Mouse (Mus musculus) left cerebral cortex, postnatal 4 days (tissue): ENCODE measurements around the gene Rfc2. TPM values are rescaled to one million over a fixed set of nuclear protein-coding genes. Genes with fewer than 3 reads are reported as not detected.
"Not testable (repeated sequence)": the region's sequence is repeated elsewhere in the genome, so short reads cannot be mapped to it uniquely, and the experiment has no call there.

Experiments used
- DNase-seq: peaks from one replicate; pipeline ENCODE4 v3.0.0-alpha.2; 2022
- intact Hi-C: fragments of 180-260 bp; cut with DNase I; formaldehyde crosslinking; loops from one replicate; pipeline ENCODE4 v1.15.1; 2025
- microRNA-seq: library from miRNA; unstranded; fragments of <30 nt; microRNA quantifications from one replicate; pipeline ENCODE4 v1.2.0, GENCODE M21; 2022
- total RNA-seq, 2 experiments: library from RNA; stranded (reverse); gene quantifications; 2 replicates each; pipeline ENCODE4 v1.2.3; 2021

Rfc2 gene
- total RNA-seq, 2 experiments from 2014 or later, result 81.7 to 92.8 TPM

DNA sequence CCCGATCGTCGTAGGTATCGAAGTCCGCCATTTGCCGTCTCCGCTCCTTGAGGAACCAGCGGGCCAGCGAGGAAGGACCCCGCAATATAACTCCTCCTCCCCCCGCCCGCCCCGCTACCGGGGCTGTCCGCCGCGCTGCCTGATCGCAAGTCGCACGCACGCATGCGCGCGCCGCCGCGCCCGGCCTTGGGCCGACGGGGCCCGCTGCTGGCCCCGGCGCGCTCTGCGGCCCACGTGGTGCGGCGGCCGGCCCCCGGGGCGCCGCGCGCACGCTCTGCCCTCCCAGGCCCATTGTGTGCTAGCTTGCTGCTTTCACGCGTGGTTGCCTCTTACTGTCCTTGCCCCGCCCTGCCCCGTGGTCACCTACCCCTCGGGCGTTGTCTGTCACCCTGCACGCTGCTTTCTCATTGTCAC, 58.1 kb downstream of the Rfc2 start, which contains the start of gene Eif4h:
Gene Eif4h (minus strand): TSS at position 222 of the 414 bp plus-strand sequence.
- intact Hi-C loops, result no loop called here
- peak; percentile 99 for DNase-seq

DNA sequence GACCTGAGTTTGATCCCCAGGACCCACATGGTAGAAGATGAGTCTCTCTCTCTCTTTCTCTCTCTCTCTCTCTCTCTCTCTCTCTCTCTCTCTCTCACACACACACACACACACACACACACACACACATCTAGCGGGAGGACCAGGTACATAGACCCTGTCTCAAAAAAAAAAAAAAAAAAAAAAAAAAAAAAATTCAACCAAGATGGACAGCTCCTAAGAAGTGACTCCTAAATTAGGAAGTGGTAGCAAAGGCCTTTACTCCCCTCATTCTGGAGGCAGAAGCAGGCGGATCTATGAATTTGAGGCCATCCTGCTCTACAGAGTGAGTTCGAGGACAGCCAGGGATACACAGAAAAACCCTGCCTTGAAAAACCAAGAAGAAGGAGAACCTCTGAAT, 59.2 kb downstream of the Rfc2 start:
- intact Hi-C loops, result no loop called here
- DNase-seq, result no peak

DNA sequence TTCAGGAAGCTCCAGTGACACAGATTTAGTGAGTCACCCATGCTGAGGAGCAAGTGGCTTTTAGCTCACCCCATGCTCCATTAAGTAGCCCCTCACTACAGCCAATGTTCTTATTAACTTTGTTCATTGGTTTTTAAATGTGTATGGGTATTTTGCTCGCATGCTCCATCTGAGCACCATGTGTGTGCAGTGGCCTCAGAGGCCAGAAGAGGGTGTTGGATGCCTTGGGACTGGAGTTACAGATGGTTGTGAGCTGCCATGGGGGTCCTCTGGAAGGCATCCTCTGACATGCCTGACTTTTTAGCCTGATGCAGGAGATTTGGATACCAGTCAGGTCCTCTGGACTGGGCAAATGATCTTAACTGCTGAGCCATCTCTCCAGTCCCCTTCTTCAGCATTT, 63.0 kb downstream of the Rfc2 start:
- intact Hi-C loops, result no loop called here
- no peak for DNase-seq

DNA sequence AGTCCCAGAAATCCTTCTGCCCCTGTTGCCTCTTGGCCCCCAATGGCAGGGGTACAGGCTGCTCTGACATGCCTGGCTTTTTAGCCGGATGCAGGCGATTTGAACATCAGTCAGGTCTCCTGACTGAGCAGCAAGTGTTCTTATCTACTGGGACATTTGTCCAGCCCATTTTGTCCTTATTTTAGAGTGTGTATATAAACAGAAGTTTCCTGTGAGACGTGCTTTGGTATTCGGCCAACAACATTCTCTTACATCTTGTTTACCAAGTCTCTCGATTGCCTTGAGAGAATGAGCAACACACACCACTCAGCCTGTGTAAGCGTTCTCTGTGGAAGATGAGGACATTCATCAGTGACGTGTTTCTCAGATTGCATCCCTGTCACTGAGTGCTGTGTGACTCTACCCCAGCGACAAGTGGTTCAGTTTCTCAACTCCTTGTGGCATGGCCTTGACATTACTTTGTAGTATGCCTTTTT, 63.5 kb downstream of the Rfc2 start:
- intact Hi-C loops, result no loop called here
- DNase-seq, result no peak

DNA sequence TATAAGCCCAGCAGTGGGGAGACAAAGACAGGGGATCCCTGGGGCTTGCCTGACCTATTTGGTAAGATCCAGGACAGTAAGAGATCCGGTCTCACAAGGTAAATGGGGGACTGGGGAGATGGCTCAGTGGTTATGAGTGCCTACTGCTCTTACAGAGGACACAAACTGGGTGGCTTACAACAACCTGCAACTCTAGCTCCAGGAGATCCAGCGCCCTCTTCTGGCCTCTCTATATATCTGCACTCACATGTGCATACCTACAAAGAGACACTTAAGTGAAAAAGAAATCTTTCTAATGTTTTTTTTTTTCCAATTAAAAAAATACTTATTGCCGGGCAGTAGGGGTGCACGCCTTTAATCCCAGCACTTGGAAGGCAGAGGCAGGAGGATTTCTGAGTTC, 65.3 kb downstream of the Rfc2 start:
- intact Hi-C loops, result no loop called here
- DNase-seq, result no peak

DNA sequence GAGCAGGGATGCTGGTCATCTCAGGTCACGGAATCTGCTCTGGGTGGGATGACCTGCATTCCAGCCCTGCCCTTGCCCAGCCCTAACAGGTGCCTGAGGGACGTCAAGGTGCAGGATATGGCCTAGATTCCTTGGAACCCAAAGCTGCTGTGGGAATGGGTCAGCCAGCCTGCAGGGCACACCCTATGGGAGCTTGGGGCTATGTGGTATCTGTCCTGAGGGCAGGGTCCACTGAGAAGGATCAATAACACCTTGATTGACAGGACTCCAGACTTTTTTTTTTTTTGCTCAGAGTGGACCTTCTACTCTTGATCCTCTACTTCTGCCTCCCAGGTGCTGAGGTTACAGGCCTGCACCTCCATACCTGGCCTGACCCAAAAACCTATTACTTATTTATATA, 66.2 kb downstream of the Rfc2 start:
- no peak for DNase-seq
- intact Hi-C loops, result no loop called here

DNA sequence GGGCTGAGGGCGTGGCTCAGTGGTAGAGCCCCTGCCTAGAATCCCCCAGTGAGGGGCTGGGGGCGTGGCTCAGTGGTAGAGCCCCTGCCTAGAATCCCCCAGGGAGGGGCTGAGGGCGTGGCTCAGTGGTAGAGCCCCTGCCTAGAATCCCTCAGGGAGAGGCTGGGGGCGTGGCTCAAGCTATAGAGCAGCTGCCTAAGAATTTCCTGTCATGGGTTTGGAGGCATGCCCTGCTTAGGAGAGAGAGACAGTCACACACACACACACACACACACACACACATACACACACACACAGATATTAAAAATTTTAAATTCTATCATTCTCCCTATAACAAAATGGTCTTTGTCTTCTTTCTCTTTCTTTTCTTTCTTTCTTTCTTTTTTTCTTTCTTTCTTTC, 67.8 kb downstream of the Rfc2 start:
- intact Hi-C loops, result not testable (repeated sequence)
- peak; percentile 29 for DNase-seq

DNA sequence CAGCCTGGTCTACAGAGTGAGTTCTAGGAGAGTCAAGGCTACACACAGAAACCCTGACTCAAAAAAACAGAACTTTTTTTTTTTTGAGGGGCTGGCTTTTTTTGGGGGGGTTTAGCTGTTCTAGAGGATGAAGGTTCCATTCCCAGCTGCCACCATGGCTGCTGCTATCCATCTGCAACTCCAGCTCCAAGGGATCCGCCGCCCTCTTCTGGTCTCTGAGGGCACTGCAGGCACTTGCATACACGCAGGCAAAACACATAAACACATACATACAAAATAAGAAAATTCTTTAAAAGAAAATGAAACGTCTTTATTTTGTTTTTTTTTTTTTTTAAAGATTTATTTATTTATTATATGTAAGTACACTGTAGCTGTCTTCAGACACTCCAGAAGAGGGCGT, 69.8 kb downstream of the Rfc2 start:
- intact Hi-C loops, result no loop called here

More for the DNA sequence above, 69.8 kb downstream of the Rfc2 start:
- peak; percentile 63 for DNase-seq

Small RNAs within 50 kb of the gene (microRNA-seq; reads per million reads assigned to microRNA genes)
- not detected for gene Mir7228

Other genes starting within 250 kb of the Rfc2 start
- gene Gtf2ird1, start 124.7 kb upstream of the Rfc2 start, total RNA-seq, result 10 to 100 TPM; 67.6 to 81.6 TPM
- gene Clip2, start 28.9 kb upstream of the Rfc2 start, total RNA-seq, result 100 to 1,000 TPM; 172 to 179 TPM
- gene Syna, start 21.2 kb upstream of the Rfc2 start, total RNA-seq, result not detected
- gene Lat2, start 33.7 kb downstream of the Rfc2 start, total RNA-seq, result 1 to 10 TPM; 4.4 to 5.6 TPM
- 100 to 1,000 TPM; 285 to 287 TPM for gene Eif4h, start 58.1 kb downstream of the Rfc2 start, total RNA-seq
- gene Limk1, start 107.2 kb downstream of the Rfc2 start, total RNA-seq, result 10 to 100 TPM; 68.6 to 74.2 TPM
- 10 to 100 TPM; 44.9 to 47.6 TPM for gene Eln, start 166.0 kb downstream of the Rfc2 start, total RNA-seq